Mouse (Mus musculus) neural tube, embryonic 11.5 days (tissue): ENCODE measurements around the gene Kcnd1. TPM values are rescaled to one million over a fixed set of nuclear protein-coding genes. Genes with fewer than 3 reads are reported as not detected.

Source experiments
- ATAC-seq: fragments of 200-750 bp; cut with Nextera tagmentation; 2 replicates; pipeline ENCODE4 v1.8.0; 2017; ENCODE audit warnings: moderate number of reproducible peaks, mild to moderate bottlenecking, moderate TSS enrichment, moderate library complexity; ENCODE audit not compliant: insufficient read depth, low FRiP score, low TSS enrichment
- DNase-seq: peaks from one replicate; pipeline ENCODE4 v3.0.0-alpha.2; 2015; ENCODE audit warnings: low spot score
- H3K27ac ChIP-seq: fragments of 300-500 bp; sonication (generic); 2 replicates; pipeline ENCODE4 v1.5.1; 2014; ENCODE audit warnings: low read depth, mild to moderate bottlenecking, low read length
- H3K27me3 ChIP-seq: fragments of 300-500 bp; sonication (generic); 2 replicates; pipeline ENCODE4 v1.6.1; 2014; ENCODE audit warnings: mild to moderate bottlenecking, low read length, mixed read lengths; ENCODE audit not compliant: control insufficient read depth, insufficient read depth
- H3K36me3 ChIP-seq: fragments of 300-500 bp; sonication (generic); 2 replicates; pipeline ENCODE4 v1.6.1; 2014; ENCODE audit warnings: mild to moderate bottlenecking, low read length, moderate library complexity, mixed read lengths; ENCODE audit not compliant: control insufficient read depth, insufficient read depth
- H3K4me1 ChIP-seq: fragments of 300-500 bp; sonication (generic); 2 replicates; pipeline ENCODE4 v1.6.1; 2014; ENCODE audit warnings: low read length, mixed read lengths; ENCODE audit not compliant: control insufficient read depth, insufficient read depth
- H3K4me2 ChIP-seq: fragments of 300-500 bp; sonication (generic); 2 replicates; pipeline ENCODE4 v1.6.1; 2014; ENCODE audit warnings: low read depth, mild to moderate bottlenecking, moderate library complexity
- H3K4me3 ChIP-seq: fragments of 300-500 bp; sonication (generic); 2 replicates; pipeline ENCODE4 v1.5.1; 2014; ENCODE audit warnings: low read depth, low read length
- H3K9ac ChIP-seq: fragments of 300-500 bp; sonication (generic); 2 replicates; pipeline ENCODE4 v1.6.1; 2014; ENCODE audit warnings: mild to moderate bottlenecking, low read length
- H3K9me3 ChIP-seq: fragments of 300-500 bp; sonication (generic); 2 replicates; pipeline ENCODE4 v1.6.1; 2016; ENCODE audit warnings: low read length; ENCODE audit not compliant: control insufficient read depth
- WGBS: fragments of 180-500 bp; shearing (Covaris S2); extraction: QIAGEN DNeasy Blood & Tissue Kit; methylation state at CpG from one replicate; pipeline ENCODE4 v1.1.7; 2014; 5-methylcytosine and 5-hydroxymethylcytosine counted together
- polyA plus RNA-seq: library from polyadenylated mRNA; unstranded; fragments of >200 nt; fragmentation: Nextera tagmentation; extraction: Ambion mirVana; gene quantifications from 2 replicates; pipeline ENCODE4 v1.2.1, GENCODE M21; 2014

Gene Kcnd1
- polyA plus RNA-seq, 1 experiment from 2014 or later = 2.2 TPM

DNA sequence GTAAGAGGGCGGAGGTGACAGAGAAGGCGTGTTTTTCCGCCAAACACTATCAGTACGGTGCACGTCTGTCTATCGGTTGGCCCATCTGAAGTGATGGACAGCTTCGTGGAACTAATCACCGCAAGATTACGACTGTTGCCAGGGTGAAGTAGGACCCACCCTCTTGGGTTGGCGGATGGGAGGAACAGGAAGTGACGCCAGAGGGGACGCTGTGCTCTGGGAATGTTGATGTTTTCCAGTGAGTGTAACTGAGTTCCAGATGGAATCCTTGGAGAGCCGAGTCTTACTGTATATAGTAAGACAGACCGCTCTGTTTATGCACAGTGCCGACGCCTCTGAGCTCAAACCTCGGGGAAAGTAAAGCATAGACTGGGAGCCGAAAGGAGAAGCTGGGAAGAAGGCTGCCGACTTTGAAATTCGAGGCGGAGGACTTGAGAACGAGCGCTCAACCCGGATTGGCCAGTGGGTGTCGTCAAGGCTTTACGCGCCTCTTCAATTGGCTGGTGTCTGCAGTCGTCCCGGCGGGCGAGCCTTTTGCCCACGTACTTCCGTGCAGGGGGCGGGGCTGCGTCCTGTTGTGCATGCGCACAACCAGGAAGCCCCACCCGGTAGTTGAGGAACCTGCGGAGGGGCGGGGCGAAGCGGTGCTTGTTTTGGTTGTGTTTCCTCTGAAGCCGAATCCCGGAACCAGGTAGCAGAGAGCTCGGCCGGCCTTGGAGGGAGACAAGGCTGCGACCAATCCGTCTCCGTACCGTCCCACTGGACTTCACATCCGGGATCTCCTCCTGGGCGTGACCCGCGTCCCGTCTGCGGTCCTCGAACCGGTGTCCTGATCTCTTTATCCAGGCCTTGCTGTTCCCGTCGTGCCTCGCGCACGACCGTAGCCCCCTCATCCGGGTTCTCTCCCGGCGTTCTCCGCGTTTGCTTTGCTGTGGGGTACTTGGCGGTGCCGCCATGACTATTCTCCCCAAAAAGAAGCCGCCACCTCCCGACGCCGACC lies 19.4 kb downstream of the Kcnd1 start, which contains the start of gene Otud5:
Gene Otud5 (plus strand): TSS at position 202 of the 1,000 bp plus-strand sequence.
- Histone ChIP-seq H3K9me3 (no peaks in the 10 kb centered on the region), H3K4me2 (peak within 1 kb of the TSS; percentile 67), H3K27ac (peak within 1 kb of the TSS; percentile 72), H3K4me1 (peaks cover 3% of the 10 kb centered on the region; the same call in 1 of the 2 replicates), H3K4me3 (peak within 1 kb of the TSS; percentile 74), H3K27me3 (no peaks in the 10 kb centered on the region), H3K36me3 (no peaks in the 10 kb centered on the region), H3K9ac (peak within 1 kb of the TSS; percentile 77)
- ATAC-seq = peak; percentile 98
- peak; percentile 92 for DNase-seq
- 19% methylated on average over 66 of the region's 74 CpGs for WGBS

DNA sequence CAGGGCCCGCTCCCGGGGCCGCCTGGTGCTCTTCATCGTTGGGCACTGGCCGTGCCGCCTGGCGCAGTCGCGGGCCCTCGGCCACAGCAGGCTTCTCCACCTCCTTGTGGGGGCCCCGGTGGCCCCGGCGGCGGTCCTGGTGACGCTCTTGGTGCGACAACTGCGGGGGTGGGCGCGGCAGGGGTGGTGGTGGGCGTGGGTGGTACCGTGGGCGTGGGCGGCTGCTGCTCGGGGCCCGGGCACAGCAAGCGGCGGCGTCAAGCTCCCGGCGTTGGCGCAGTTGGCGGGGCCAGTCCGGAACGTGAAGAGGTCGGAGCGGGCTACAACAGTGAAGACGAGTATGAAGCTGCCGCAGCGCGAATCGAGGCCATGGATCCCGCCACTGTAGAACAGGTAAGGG lies 20.2 kb downstream of the Kcnd1 start:
- H3K9ac ChIP-seq = peak overlapping the region; percentile 77
- H3K36me3 ChIP-seq = no peaks in the 10 kb centered on the region
- H3K4me1 ChIP-seq = peaks cover 3% of the 10 kb centered on the region; the same call in 1 of the 2 replicates
- DNase-seq (no peak), ATAC-seq (no peak; the same call in 1 of the 2 replicates)
- H3K27ac ChIP-seq = peak overlapping the region; percentile 72
- H3K4me2 ChIP-seq = peak overlapping the region; percentile 67
- 10% methylated on average over 32 of the region's 42 CpGs for WGBS
- peak overlapping the region; percentile 74 for H3K4me3 ChIP-seq
- H3K9me3 ChIP-seq = no peaks in the 10 kb centered on the region
- no peaks in the 10 kb centered on the region for H3K27me3 ChIP-seq

DNA sequence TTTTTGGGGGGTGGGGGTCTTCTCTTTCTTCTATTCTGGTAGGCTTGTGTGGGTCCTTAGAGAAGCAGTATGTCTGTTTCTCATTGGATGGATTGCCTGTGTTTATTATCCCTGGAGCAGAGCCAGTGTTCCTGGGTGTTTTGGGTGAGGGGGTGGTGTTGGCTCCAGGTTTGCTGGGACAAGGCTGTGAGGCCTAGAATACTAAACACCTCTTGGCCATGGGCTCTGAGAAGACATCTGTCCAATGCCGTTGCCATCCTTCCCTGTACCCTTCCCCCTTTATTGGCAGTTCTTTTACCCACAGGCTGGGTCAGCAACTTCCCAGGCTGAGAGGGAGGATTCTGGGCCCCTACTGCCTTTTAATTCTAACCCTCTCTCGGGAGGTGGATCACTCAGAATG lies 25.8 kb downstream of the Kcnd1 start:
- ATAC-seq (no peak), DNase-seq (no peak)
- Histone ChIP-seq H3K9ac (no peak overlapping the region), H3K36me3 (no peaks in the 10 kb centered on the region), H3K27me3 (no peaks in the 10 kb centered on the region), H3K4me3 (no peak overlapping the region), H3K4me2 (no peak overlapping the region), H3K4me1 (peaks cover 3% of the 10 kb centered on the region; the same call in 1 of the 2 replicates), H3K27ac (no peak overlapping the region), H3K9me3 (no peaks in the 10 kb centered on the region)
- 90% methylated on average over 2 of the region's 2 CpGs for WGBS

DNA sequence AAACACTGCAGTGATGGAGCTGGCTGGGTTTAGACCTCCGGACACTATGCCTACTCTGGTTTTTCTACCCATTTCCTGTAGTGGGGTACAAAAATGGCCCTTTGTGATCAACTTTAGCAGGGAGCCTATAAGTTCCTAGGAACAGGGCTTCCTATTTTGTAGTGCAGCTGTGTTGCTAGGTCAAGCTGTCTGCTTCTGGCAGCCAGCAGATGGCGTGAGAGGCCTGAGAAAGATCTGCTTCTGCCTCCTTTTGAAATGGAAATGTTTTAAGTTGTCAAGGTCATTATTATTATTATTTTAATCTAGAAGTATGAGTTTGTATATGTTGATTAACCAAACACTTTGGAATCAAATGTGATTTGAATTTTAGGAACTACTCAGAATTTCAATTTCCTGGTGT lies 32.5 kb downstream of the Kcnd1 start:
- Histone ChIP-seq H3K9me3 (no peaks in the 10 kb centered on the region), H3K4me2 (no peak overlapping the region), H3K27ac (no peak overlapping the region), H3K4me1 (no peaks in the 10 kb centered on the region), H3K36me3 (no peaks in the 10 kb centered on the region), H3K4me3 (no peak overlapping the region), H3K27me3 (no peaks in the 10 kb centered on the region), H3K9ac (no peak overlapping the region)
- no peak for DNase-seq
- no peak for ATAC-seq
- WGBS = 59% methylated on average over 2 of the region's 2 CpGs

DNA sequence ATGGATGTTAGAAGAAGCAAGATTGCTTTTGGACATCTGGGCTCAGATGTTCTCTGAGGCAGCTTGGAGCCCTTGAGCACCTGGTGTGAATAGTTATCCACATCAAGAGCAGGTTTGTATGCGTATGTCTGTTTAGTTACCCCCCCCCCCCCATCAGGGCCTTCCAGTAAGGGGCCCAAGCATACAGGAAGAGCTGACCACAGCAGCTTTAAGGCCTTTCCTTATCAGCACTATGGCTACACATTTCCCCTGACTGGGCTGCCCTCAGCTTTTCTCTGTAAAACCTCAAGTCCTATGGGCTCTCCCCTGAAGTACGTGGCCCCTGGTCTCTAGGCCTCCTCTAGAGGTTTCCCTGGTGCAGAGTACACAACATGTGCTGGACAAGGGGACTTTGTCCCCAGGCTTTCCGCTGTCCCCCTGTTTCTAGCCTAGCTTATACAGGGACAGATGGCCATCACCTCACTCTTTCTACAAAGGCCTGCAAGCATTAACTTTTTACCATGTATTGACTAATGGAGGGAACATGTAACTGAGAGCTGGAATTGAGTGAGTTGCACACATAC lies 37.2 kb downstream of the Kcnd1 start:
- no peak for DNase-seq
- Histone ChIP-seq H3K4me2 (no peak overlapping the region), H3K4me3 (no peak overlapping the region), H3K9ac (no peak overlapping the region), H3K9me3 (no peaks in the 10 kb centered on the region), H3K4me1 (no peaks in the 10 kb centered on the region), H3K27me3 (no peaks in the 10 kb centered on the region), H3K36me3 (no peaks in the 10 kb centered on the region), H3K27ac (no peak overlapping the region)
- 80% methylated on average over 3 of the region's 3 CpGs for WGBS
- no peak for ATAC-seq

DNA sequence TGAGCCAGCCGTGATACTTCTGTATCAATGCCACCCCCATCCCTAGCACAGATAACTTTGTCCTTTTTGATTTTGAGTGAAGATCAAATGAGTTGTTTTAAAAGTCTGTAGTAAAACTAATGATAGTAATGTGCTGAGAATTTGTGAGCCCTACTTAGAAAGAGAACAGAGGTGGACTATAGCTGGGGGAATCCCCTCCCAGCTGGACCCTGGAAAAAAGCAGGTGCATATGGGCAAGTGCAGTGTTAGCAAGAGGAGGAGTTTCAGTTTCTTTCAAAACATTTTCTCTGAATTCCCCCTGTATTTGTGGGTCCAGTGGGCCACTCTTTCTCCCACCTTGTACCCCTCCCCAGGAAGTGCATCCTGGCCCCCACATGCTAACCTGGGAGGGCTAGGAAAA lies 41.1 kb downstream of the Kcnd1 start:
- WGBS = 90% methylated on average over 1 of the region's 1 CpGs
- no peaks in the 10 kb centered on the region for H3K9me3 ChIP-seq
- H3K36me3 ChIP-seq = no peaks in the 10 kb centered on the region
- H3K4me1 ChIP-seq = no peaks in the 10 kb centered on the region
- H3K27ac ChIP-seq = no peak overlapping the region
- no peak overlapping the region for H3K4me2 ChIP-seq
- H3K9ac ChIP-seq = no peak overlapping the region
- H3K27me3 ChIP-seq = no peaks in the 10 kb centered on the region
- no peak for DNase-seq
- no peak overlapping the region for H3K4me3 ChIP-seq
- no peak for ATAC-seq

DNA sequence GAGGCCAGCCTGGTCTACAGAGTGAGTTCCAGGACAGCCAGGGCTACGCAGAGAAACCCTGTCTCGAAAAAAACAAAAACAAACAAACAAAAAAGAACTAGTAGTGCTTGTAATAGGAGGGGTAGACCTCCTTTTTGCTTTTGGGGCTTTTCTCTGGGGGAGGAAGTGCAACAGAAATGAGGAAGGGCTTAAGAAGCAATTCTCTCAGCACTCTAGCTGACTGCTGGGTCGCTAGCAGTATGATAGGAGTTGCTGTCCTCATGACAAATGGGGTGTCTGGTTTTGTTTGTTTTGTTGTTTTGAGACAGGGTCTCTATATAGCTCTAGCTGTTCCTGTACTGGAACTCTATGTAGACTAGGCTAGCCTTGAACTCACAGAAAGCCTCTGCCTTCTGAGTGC lies 42.5 kb downstream of the Kcnd1 start:
- no peak overlapping the region for H3K4me2 ChIP-seq
- WGBS = 78% methylated on average over 3 of the region's 3 CpGs

DNA sequence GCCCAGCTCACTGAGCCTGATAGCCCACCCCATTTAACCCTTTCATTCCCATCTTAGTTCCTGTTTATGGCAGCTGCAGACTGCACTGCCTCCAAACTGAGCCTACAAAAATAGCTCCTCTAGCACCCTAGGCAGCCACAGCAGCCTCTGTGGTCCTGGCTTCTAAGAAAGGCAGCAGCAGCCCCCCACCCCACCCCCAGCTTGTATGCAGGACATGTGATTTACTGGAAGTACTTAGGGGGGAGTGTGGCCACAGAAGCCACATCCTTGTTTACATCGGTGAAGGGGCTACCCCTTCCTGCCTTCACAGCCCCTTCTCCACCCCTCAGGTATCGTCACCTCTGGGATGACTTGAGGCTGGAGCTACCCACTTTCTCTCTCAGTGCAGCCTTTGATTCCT lies 43.3 kb downstream of the Kcnd1 start:
- Histone ChIP-seq H3K4me1 (no peaks in the 10 kb centered on the region), H3K27me3 (no peaks in the 10 kb centered on the region), H3K9ac (no peak overlapping the region), H3K27ac (no peak overlapping the region), H3K9me3 (no peaks in the 10 kb centered on the region), H3K36me3 (no peaks in the 10 kb centered on the region), H3K4me2 (no peak overlapping the region), H3K4me3 (no peak overlapping the region)
- WGBS = 85% methylated on average over 2 of the region's 2 CpGs
- ATAC-seq (no peak), DNase-seq (no peak)

More for the DNA sequence above, 42.5 kb downstream of the Kcnd1 start:
- H3K9ac ChIP-seq = no peak overlapping the region
- no peaks in the 10 kb centered on the region for H3K9me3 ChIP-seq
- no peak overlapping the region for H3K4me3 ChIP-seq
- H3K27ac ChIP-seq = no peak overlapping the region
- no peaks in the 10 kb centered on the region for H3K27me3 ChIP-seq
- ATAC-seq = no peak
- DNase-seq = no peak
- no peaks in the 10 kb centered on the region for H3K4me1 ChIP-seq
- no peaks in the 10 kb centered on the region for H3K36me3 ChIP-seq
